Mouse (Mus musculus) common myeloid progenitor, adult 5-6 weeks (primary cell): Measurements from ENCODE around the gene Slc37a3. TPM values are rescaled to one million over a fixed set of nuclear protein-coding genes. Genes with fewer than 3 reads are reported as not detected.
A peak's percentile ranks its signal among the peaks of the same experiment; 100 is the strongest.
"Not testable (repeated sequence)": the region's sequence is repeated elsewhere in the genome, so short reads cannot be mapped to it uniquely, and the experiment has no call there.

Experiments used
- ATAC-seq: replicated peaks from 2 replicates; pipeline ENCODE4 v1.8.0; 2016; ENCODE audit warnings: low read depth, mild to moderate bottlenecking, moderate TSS enrichment, inconsistent platforms; ENCODE audit not compliant: poor library complexity, severe bottlenecking
- total RNA-seq: library from RNA; stranded (forward); fragments of 200-1000, 187-1606 nt; gene quantifications from 2 replicates; pipeline ENCODE4 v1.2.3, GENCODE M21; 2017

Gene Slc37a3
- total RNA-seq, 1 experiment from 2014 or later: 5.1 TPM

DNA sequence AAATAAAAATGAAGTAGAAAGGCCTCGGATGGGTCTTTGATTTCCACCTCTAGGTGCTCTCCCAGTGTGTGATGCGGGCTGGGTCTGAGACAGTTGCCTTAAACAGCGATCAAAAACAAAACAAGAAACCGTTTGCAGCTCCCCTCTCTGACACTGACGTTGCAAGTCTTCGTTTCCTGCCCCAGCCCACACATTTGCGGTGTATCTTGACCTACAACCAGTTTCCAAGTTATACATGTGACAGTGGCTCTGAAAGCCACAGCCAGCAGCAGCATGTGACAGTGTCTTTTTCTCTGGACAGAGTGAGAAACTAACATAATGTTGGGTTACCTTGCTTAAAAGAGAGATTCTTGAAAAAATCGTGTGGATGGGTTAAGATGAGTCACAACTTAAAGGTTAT is 2.3 kb upstream of the Slc37a3 start:
- peak; percentile 78 for ATAC-seq

DNA sequence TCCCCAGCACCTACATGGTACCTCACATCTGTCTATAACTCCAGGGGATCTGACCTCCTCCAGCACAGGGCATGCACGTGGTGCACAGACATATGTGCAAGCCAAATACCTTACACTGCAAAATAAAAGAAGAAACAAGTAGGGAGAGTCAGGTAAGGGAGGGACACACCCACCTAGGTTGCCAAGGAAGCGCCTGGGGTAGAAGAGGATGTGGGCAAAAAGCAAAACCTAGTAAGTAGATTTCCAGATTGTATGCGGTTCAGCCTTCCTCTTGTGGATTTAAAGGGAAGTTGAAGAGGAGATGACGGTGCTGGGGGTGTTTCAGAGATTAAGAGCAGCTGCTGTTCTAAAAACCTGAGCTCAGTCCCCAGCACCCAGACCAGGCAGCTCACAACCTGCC is 1.7 kb upstream of the Slc37a3 start:
- peak; percentile 78 for ATAC-seq

- not testable (repeated sequence) for ATAC-seq
Measured at GRCm38 (mm10) chr6:39378161-39378835, 823 bp upstream of the Slc37a3 start.

GRCm38 (mm10) chr6:39376775-39377174 is 700 bp downstream of the Slc37a3 start:
- ATAC-seq: no peak

DNA sequence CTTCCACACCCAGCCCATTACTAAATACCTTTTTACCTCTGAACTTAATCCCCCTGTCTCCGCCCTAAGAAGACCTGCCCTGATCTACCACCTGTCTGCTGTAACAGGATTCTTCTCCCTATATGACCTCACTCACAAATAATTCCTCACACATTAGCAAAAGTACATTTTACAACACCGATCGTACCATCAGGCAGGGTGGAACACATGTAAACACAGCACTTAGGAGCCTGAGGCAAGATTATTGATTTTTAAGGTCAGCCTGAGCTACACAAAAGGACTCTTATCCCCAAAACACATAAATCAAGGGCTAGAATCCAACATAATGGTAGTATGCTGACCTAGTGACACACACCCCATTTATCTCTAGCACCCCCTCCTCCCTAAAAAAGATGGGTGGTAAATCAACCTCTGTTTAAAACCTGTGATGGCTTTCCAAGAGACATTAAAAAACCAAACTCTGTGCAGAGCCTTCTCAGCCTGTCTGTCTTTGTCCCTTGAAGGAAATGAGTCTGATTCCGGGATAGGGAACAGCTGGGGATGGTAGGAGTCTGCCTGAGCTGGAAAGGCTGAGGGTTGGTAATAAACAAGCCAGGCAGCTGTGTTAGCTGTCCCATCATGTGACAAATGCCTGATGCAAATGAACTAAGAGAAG is 4.0 kb downstream of the Slc37a3 start:
- no peak for ATAC-seq

GRCm38 (mm10) chr6:39372727-39373126 is 4.7 kb downstream of the Slc37a3 start:
- ATAC-seq: peak; percentile 87

GRCm38 (mm10) chr6:39372042-39372441 is 5.4 kb downstream of the Slc37a3 start:
- ATAC-seq: no peak

GRCm38 (mm10) chr6:39369631-39370030 is 7.8 kb downstream of the Slc37a3 start:
- ATAC-seq: no peak

DNA sequence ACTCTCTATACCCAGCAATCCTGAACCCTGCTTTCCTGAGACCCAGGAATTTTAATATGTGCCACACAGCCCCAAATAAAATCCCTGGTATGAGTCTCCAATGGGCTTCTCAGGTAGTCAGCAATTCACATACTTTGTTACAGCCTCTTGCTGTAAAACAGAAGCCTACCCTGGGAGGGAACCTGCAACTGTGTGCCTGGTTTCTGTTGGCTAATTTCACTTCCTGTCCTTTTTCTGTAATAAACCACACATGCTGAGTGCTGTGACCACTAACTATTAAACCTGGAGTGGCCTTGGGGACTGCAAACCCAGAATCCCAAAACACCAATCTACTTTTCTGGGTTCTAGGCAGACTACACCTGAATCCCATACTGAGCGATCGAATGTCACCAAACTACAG is 14.8 kb downstream of the Slc37a3 start:
- ATAC-seq: peak; percentile 62; the same call in 1 of the 2 replicates

- not testable (repeated sequence) for ATAC-seq
Measured at GRCm38 (mm10) chr6:39359207-39359606, 18.3 kb downstream of the Slc37a3 start.

GRCm38 (mm10) chr6:39348946-39349345 is 28.5 kb downstream of the Slc37a3 start:
- no peak for ATAC-seq

DNA sequence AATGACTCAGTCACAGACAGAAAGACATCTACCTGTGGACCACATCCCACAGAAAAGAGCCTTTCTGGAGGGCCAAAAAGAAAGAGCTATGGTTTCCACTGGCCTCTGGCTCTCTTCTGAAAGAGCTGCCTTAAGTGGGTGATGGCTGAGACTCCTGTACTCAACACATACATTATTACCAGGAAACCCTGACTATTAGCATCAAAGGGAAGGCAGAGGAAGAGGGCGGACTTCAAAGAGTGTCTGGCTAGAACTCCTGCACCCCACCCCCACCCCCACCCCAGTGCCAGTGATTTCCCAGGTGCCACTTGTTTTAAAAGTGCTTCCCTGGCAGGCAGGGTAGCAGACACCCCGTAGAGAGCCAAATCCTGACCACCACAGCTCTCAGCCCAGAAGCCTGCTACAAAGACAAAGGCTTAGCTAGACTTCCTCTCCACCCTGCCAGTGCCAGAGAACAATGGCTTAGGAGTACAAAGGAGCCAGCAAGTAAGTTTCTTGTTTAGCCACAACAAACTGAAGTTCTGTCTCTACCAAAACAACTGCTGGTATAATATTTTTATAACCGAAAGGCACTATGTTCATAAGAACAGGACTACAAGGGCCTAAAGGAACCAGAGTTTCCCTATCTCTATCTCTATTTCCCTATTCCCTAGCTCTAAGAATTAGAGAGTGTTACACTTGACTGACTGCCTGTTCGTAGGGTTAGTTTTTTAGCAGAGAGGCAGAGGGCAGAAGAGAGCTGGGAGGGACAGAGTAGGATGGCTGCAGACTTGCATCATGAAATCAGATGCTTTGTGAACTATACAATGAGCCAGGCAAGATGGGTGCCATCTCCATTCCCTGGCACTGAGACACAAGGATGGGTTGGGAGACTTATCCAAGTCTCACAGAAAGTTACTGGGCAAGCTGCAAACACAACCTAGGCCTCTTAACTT is 29.3 kb downstream of the Slc37a3 start:
- ATAC-seq: no peak

- ATAC-seq: peak; percentile 50; the same call in 1 of the 2 replicates
Measured at GRCm38 (mm10) chr6:39346991-39347501, 30.4 kb downstream of the Slc37a3 start.

- ATAC-seq: no peak
Measured at GRCm38 (mm10) chr6:39345430-39345829, 32.0 kb downstream of the Slc37a3 start.

DNA sequence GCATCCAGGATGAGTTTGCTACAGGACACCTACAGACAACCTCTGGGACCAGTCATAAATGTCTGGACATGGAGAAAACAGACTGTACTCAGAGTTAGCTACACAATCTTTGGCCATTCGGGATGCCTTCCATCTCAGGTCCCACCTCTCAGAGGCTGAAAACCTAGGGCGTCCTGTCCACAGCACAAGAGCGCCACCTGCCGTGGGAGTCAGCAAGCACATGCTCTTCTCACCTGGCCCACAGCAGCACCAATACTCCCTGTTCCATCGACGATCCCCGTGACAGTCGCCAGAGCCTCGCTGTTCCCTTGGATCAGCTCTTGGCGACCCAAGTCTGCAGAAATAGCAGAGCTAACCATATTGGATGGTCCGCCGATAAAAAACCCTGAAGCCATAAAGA is 33.5 kb downstream of the Slc37a3 start:
- ATAC-seq: peak; percentile 90

DNA sequence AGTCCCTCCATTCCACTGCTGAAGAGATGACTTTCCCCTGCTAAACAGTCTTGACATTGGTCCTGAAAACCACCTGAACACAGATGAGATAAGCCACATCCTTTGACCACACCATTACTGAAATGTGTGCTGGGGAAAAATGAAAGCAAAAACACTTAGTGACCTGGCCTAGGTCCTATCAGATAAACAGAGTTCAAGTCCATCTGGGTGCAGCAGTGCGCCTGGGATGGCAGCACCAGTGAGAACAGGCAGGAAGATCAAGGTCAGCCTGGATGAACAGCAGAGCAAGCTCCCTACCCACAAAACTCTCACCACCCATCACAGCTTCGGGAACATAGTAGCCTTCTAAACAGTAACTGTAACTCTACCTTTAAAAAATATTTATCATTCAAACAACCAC is 35.7 kb downstream of the Slc37a3 start:
- no peak; the same call in 1 of the 2 replicates for ATAC-seq

- ATAC-seq: no peak
Measured at GRCm38 (mm10) chr6:39338359-39338758, 39.1 kb downstream of the Slc37a3 start.

DNA sequence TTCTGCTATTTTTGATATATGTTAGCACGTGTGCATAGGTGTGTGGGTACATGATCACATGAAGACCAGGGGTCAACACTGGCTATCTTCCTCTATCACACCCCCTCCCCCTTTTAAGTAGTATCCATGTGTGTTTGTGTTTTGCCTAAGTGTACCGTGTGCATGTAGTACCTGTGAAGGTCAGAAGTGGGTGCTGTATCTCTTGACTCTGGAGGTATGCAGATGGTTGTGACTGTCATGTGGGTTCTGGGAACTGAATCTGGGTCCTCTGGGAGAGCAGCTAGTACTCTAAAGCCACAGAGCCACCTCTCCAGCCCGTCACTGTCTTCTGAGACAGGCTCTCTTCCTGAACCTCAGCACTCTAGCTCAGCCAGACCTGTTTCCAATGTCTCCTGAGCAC is 42.6 kb downstream of the Slc37a3 start:
- ATAC-seq: no peak

GRCm38 (mm10) chr6:39334224-39334623 is 43.3 kb downstream of the Slc37a3 start:
- peak; percentile 85 for ATAC-seq

DNA sequence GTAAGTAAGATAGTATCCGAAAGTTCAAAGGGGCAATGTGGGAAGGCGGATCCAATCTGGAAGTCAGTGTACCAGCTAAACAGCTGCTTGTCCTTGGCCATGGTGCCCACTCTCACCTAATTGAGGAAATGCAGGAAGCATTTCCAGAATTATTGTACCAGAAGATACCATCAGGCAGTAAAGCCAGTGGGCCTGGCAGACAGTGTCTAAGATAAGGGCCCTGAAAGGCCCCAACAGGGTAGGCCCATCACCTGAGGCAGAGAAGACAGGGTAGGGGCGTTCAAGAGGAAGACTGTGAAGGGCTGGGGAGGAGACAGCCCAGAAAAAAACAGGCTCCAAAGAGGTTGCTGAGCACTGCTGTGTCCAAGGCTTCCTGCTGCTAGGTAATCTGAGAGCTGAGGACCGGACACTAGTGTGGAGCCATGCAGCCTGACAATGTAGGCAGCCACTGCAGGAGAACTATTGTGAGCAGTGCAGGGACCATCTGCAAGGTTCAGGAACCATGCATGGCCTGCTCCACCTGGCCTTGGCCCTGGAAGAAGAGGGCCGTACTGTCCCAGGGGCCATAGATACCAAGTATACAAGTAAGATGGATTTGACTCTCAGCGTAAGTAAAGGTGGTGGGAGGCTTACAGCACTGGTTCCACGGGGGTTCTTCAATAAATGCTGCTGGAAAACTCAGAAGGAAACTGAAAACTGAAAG is 45.3 kb downstream of the Slc37a3 start:
- ATAC-seq: no peak
